In the genomic region with DNA sequence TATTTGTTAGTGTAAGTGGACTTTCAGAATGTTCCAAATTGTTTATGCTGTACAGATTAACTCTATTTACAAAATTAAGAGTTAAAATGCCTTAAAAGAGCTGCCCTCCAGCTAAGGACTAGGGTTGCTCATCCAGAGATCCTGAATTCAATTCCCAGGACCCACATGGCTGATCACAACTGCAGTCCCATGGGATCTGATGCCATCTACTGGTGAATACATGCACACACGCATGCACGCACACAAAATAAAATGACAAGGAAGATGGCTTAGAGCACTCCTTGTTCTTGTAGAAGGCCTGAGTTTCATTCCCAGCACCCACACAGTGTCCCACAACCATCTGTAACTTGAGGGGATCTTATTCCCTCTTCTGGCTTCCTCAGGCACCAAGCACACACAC, we compare ENCODE assay signal across 8 mouse cellular contexts. TPM values are rescaled to one million over a fixed set of nuclear protein-coding genes. Genes with fewer than 3 reads are reported as not detected.
A peak's percentile ranks its signal among the peaks of the same experiment; 100 is the strongest.
DNase-seq lines count a peak whose midpoint lies in the region; ATAC-seq and TF ChIP-seq lines count a peak whose summit lies in the region.

No protein-coding gene starts in this region.

- H3K4me1 ChIP-seq in hindbrain, embryonic 12.5 days: no peaks in the 10 kb centered on the region
- no peaks in the 10 kb centered on the region for H3K4me1 ChIP-seq in hindbrain, embryonic 16.5 days (ENCODE audit: control insufficient read depth, insufficient read depth, low read depth, low read length)
- peaks cover 0 to 9% of the 10 kb centered on the region in 2 experiments; a peak in 1 of 4 replicates for H3K4me1 ChIP-seq in CH12.LX (ENCODE audit: control insufficient read depth in 1 of 2, insufficient read depth in 2 of 2)
- no peaks in the 10 kb centered on the region for H3K4me1 ChIP-seq in bone marrow, adult 2 months (ENCODE audit: control insufficient read depth, insufficient read depth, low read length)
- H3K4me1 ChIP-seq in liver, embryonic 14.5 days (replicated peaks; ENCODE audit: control insufficient read depth in 2 of 2, insufficient read depth in 2 of 2, low read length in 1 of 2): no peaks in the 10 kb centered on the region

- in situ Hi-C loops in CH12.LX (cut with MboI; ENCODE audit: low pct_ligation_motif_present, low pct_unique_long_range_greater_than_20kb, low sequenced_read_pairs): no loop called here

- peaks cover 68% of the 10 kb centered on the region for H3K79me2 ChIP-seq in CH12.LX (replicated peaks; ENCODE audit: control insufficient read depth, extremely low read depth, insufficient read depth, poor library complexity, severe bottlenecking)

- TF ChIP-seq RAD21 in CH12.LX (IDR thresholded peaks at IDR 0.05; ENCODE audit: low read depth, low read length): no peak; the same call in none of the 2 replicates

- TF ChIP-seq POLR2A in CH12.LX (IDR thresholded peaks at IDR 0.05; ENCODE audit: low read depth, low read length): no peak
- no peak for TF ChIP-seq POLR2A in bone marrow, adult 2 months (IDR thresholded peaks at IDR 0.05; ENCODE audit: borderline replicate concordance, control insufficient read depth, low read depth, low read length)

- TF ChIP-seq CTCF in CH12.LX (conservative IDR thresholded peaks at IDR 0.05 in 1 of 2, IDR thresholded peaks at IDR 0.05 in 1 of 2; ENCODE audit: low read depth in 2 of 2, low read length in 2 of 2): peak; percentile 39 to 59
- peak; percentile 45; the same call in 1 of the 2 replicates for TF ChIP-seq CTCF in bone marrow, adult 2 months (IDR thresholded peaks at IDR 0.05; ENCODE audit: control insufficient read depth, insufficient read depth, low read length)
- peak; percentile 68 for TF ChIP-seq CTCF in liver, embryonic 14.5 days (IDR thresholded peaks at IDR 0.05; ENCODE audit: low read depth)

- no peak overlapping the region for H3K4me3 ChIP-seq in hindbrain, embryonic 12.5 days
- no peak overlapping the region for H3K4me3 ChIP-seq in hindbrain, embryonic 16.5 days (ENCODE audit: low read length)
- H3K4me3 ChIP-seq in CH12.LX (replicated peaks in 1 of 3; ENCODE audit: low read depth in 2 of 3, low read length in 2 of 3, poor library complexity in 1 of 3): no peak overlapping the region
- no peak overlapping the region for H3K4me3 ChIP-seq in bone marrow, adult 2 months (replicated peaks; ENCODE audit: control insufficient read depth, low read depth, low read length)
- H3K4me3 ChIP-seq in liver, embryonic 14.5 days (ENCODE audit: insufficient read depth in 1 of 2, low read depth in 2 of 2, low read length in 2 of 2): no peak overlapping the region

- TF ChIP-seq EP300 in CH12.LX (IDR thresholded peaks at IDR 0.05; ENCODE audit: low read length): no peak
- no peak for TF ChIP-seq EP300 in liver, embryonic 14.5 days (IDR thresholded peaks at IDR 0.05; ENCODE audit: low read depth)

- H3K27me3 ChIP-seq in hindbrain, embryonic 12.5 days: no peaks in the 10 kb centered on the region
- no peaks in the 10 kb centered on the region for H3K27me3 ChIP-seq in hindbrain, embryonic 16.5 days (replicated peaks; ENCODE audit: control insufficient read depth, insufficient read depth, low read length)
- no peaks in the 10 kb centered on the region for H3K27me3 ChIP-seq in CH12.LX (replicated peaks)
- H3K27me3 ChIP-seq in liver, embryonic 14.5 days (ENCODE audit: control insufficient read depth, insufficient read depth, low read length): no peaks in the 10 kb centered on the region

- dilution Hi-C loops in CH12.LX (cut with MboI; ENCODE audit: extremely low pct_ligation_motif_present, extremely low pct_unique_long_range_greater_than_20kb, low sequenced_read_pairs): no loop called here

- no peak overlapping the region for H3K4me2 ChIP-seq in hindbrain, embryonic 12.5 days (replicated peaks)
- no peak overlapping the region for H3K4me2 ChIP-seq in hindbrain, embryonic 16.5 days (ENCODE audit: low read length)
- H3K4me2 ChIP-seq in CH12.LX (ENCODE audit: insufficient read depth, low read depth, poor library complexity, severe bottlenecking): no peak overlapping the region
- H3K4me2 ChIP-seq in liver, embryonic 14.5 days (ENCODE audit: low read depth): no peak overlapping the region

- peak; percentile 47 for DNase-seq in CH12.LX (ENCODE audit: extremely low read depth)
- no peak for DNase-seq in liver, embryonic 14.5 days (ENCODE audit: low read depth in 3 of 3, low spot score in 3 of 3)
- no peak for DNase-seq in right cerebral cortex, postnatal 10 days (ENCODE audit: low spot score in 2 of 2)
- DNase-seq in frontal cortex, postnatal 36 days (ENCODE audit: low spot score in 2 of 2): no peak
- DNase-seq in thymus, postnatal 14 days: no peak

- ATAC-seq in hindbrain, embryonic 12.5 days (ENCODE audit: low FRiP score): 0 out of 2 replicates have a peak, but pooled peaks have one; percentile 23
- no peak for ATAC-seq in hindbrain, embryonic 16.5 days
- ATAC-seq in liver, embryonic 14.5 days (ENCODE audit: insufficient read depth): 0 out of 2 replicates have a peak, but pooled peaks have one; percentile 26

- no peak overlapping the region for H3K27ac ChIP-seq in hindbrain, embryonic 12.5 days
- H3K27ac ChIP-seq in hindbrain, embryonic 16.5 days (ENCODE audit: low read depth, low read length): no peak overlapping the region
- no peak overlapping the region for H3K27ac ChIP-seq in CH12.LX (ENCODE audit: insufficient read depth, low read depth)
- no peak overlapping the region for H3K27ac ChIP-seq in bone marrow, adult 2 months (ENCODE audit: control insufficient read depth, insufficient read depth, low read depth, low read length, poor library complexity)
- H3K27ac ChIP-seq in liver, embryonic 14.5 days: no peak overlapping the region

- no peaks in the 10 kb centered on the region for H3K9me3 ChIP-seq in hindbrain, embryonic 12.5 days (replicated peaks)
- no peaks in the 10 kb centered on the region for H3K9me3 ChIP-seq in hindbrain, embryonic 16.5 days (ENCODE audit: control insufficient read depth, low read length)
- no peaks in the 10 kb centered on the region for H3K9me3 ChIP-seq in CH12.LX (replicated peaks; ENCODE audit: low read length)
- H3K9me3 ChIP-seq in liver, embryonic 14.5 days (ENCODE audit: control insufficient read depth, low read length): no peaks in the 10 kb centered on the region

- WGBS in hindbrain, embryonic 12.5 days: 71% methylated on average over 2 of the region's 2 CpGs
- WGBS in hindbrain, embryonic 16.5 days: 53% methylated on average over 2 of the region's 2 CpGs
- 66% methylated on average over 2 of the region's 2 CpGs for WGBS in bone marrow, adult 2 months
- WGBS in liver, embryonic 14.5 days (ENCODE audit: insufficient replicate concordance): 70% methylated on average over 2 of the region's 2 CpGs

- H3K9ac ChIP-seq in hindbrain, embryonic 12.5 days: no peak overlapping the region
- no peak overlapping the region for H3K9ac ChIP-seq in hindbrain, embryonic 16.5 days (ENCODE audit: low read depth, low read length)
- H3K9ac ChIP-seq in CH12.LX (ENCODE audit: insufficient read depth, low read depth): no peak overlapping the region
- H3K9ac ChIP-seq in liver, embryonic 14.5 days (replicated peaks): no peak overlapping the region

- peaks cover 81% of the 10 kb centered on the region for H3K36me3 ChIP-seq in hindbrain, embryonic 12.5 days
- peaks cover 46% of the 10 kb centered on the region for H3K36me3 ChIP-seq in hindbrain, embryonic 16.5 days (ENCODE audit: control insufficient read depth, insufficient read depth, low read length)
- peaks cover 51 to 88% of the 10 kb centered on the region in 2 experiments for H3K36me3 ChIP-seq in CH12.LX (replicated peaks in 1 of 2; ENCODE audit: control insufficient read depth in 1 of 2, insufficient read depth in 1 of 2, low read length in 1 of 2)
- H3K36me3 ChIP-seq in liver, embryonic 14.5 days (replicated peaks; ENCODE audit: control insufficient read depth, insufficient read depth, low read depth): peaks cover 81% of the 10 kb centered on the region

TF ChIP-seq in CH12.LX, 34 proteins besides CTCF, POLR2A, EP300 and RAD21 (continues in another document):
- TF ChIP-seq GABPA (IDR thresholded peaks at IDR 0.05; ENCODE audit: insufficient replicate concordance, low read depth, low read length) (no peak), PAX5 (IDR thresholded peaks at IDR 0.05; ENCODE audit: low read length) (no peak), ZMIZ1 (IDR thresholded peaks at IDR 0.05; ENCODE audit: low read depth, low read length) (no peak), NRF1 (IDR thresholded peaks at IDR 0.05; ENCODE audit: low read depth, low read length) (no peak), NELFE (IDR thresholded peaks at IDR 0.05; ENCODE audit: low read depth, low read length) (no peak), JUN (IDR thresholded peaks at IDR 0.05; ENCODE audit: insufficient read depth, low read depth, low read length) (no peak), MYC (IDR thresholded peaks at IDR 0.05; ENCODE audit: low read depth, low read length) (0 out of 2 replicates have a peak, but pooled peaks have one; percentile 56), SMC3 (IDR thresholded peaks at IDR 0.05; ENCODE audit: low read depth, low read length) (peak; percentile 22), MAZ (IDR thresholded peaks at IDR 0.05; ENCODE audit: low read depth, low read length) (no peak), POLR2AphosphoS2 (IDR thresholded peaks at IDR 0.05; ENCODE audit: low read depth, low read length) (no peak), MAFK (IDR thresholded peaks at IDR 0.05; ENCODE audit: insufficient replicate concordance, low read length) (no peak)

RNA-seq across cellular contexts. Expression of a gene that starts 13.8 kb away (rescaled TPM):
- 512 and 551 TPM in 2 replicates for polyA plus RNA-seq in hindbrain, embryonic 12.5 days (2016; fragmentation: Nextera tagmentation; extraction: Ambion mirVana)
- polyA plus RNA-seq in hindbrain, embryonic 16.5 days (2015; fragmentation: Nextera tagmentation; extraction: Ambion mirVana): 538 and 570 TPM in 2 replicates
- 127 and 139 TPM in 2 replicates for total RNA-seq in CH12.LX (2012; rRNA removed)
- total RNA-seq in CH12.LX (2014; rRNA removed): 219 and 225 TPM in 2 replicates
- 233 and 294 TPM in 2 replicates for polyA plus RNA-seq in CH12.LX (2012; ENCODE audit: insufficient read length, low read depth)
- 129 and 177 TPM in 2 replicates for polyA plus RNA-seq in bone marrow, adult 2 months (2011; ENCODE audit: insufficient read depth, insufficient read length, low replicate concordance, missing spikeins)
- 91.7 and 128 TPM in 2 replicates for polyA plus RNA-seq in liver, embryonic 14.5 days (2012; rRNA removed)
- polyA plus RNA-seq in liver, embryonic 14.5 days (2014; fragmentation: Nextera tagmentation; extraction: Ambion mirVana): 96.7 and 104 TPM in 2 replicates

RNA-seq across cellular contexts. Expression of a gene that starts 46.8 kb away (rescaled TPM):
- polyA plus RNA-seq in hindbrain, embryonic 12.5 days (2016; fragmentation: Nextera tagmentation; extraction: Ambion mirVana): 12.6 and 13.7 TPM in 2 replicates
- polyA plus RNA-seq in hindbrain, embryonic 16.5 days (2015; fragmentation: Nextera tagmentation; extraction: Ambion mirVana): 32.2 and 40.1 TPM in 2 replicates
- total RNA-seq in CH12.LX (2012; rRNA removed) (133 and 168 TPM in 2 replicates), CH12.LX (2014; rRNA removed) (244 and 256 TPM in 2 replicates)
- 267 and 316 TPM in 2 replicates for polyA plus RNA-seq in CH12.LX (2012; ENCODE audit: insufficient read length, low read depth)
- 27.7 and 112 TPM in 2 replicates for polyA plus RNA-seq in bone marrow, adult 2 months (2011; ENCODE audit: insufficient read depth, insufficient read length, low replicate concordance, missing spikeins)
- polyA plus RNA-seq in liver, embryonic 14.5 days (2012; rRNA removed): 31.0 and 34.7 TPM in 2 replicates
- 87.0 and 87.6 TPM in 2 replicates for polyA plus RNA-seq in liver, embryonic 14.5 days (2014; fragmentation: Nextera tagmentation; extraction: Ambion mirVana)
